Mouse (Mus musculus) small intestine, adult 2 months (tissue): Measurements from ENCODE around the gene Fam131c. TPM values are rescaled to one million over a fixed set of nuclear protein-coding genes. Genes with fewer than 3 reads are reported as not detected.
A peak's percentile ranks its signal among the peaks of the same experiment; 100 is the strongest.

Source experiments
- H3K27ac ChIP-seq: fragments of 200-500 bp; 2 replicates; pipeline ENCODE4 v1.5.1; 2012; ENCODE audit warnings: low read depth, low read length, control low read depth, inconsistent platforms; ENCODE audit not compliant: insufficient read depth
- H3K27me3 ChIP-seq: fragments of 200-500 bp; 2 replicates; pipeline ENCODE4 v1.6.1; 2012; ENCODE audit warnings: mild to moderate bottlenecking, moderate library complexity, low read length, inconsistent platforms; ENCODE audit not compliant: control insufficient read depth, insufficient read depth
- H3K36me3 ChIP-seq: fragments of 200-500 bp; 2 replicates; pipeline ENCODE4 v1.6.1; 2012; ENCODE audit warnings: mild to moderate bottlenecking, low read length, control low read depth, inconsistent platforms; ENCODE audit not compliant: control insufficient read depth, insufficient read depth
- H3K4me1 ChIP-seq: fragments of 200-500 bp; 2 replicates; pipeline ENCODE4 v1.6.1; 2012; ENCODE audit warnings: low read length, inconsistent platforms, mixed read lengths; ENCODE audit not compliant: control insufficient read depth, insufficient read depth, insufficient read length
- H3K4me3 ChIP-seq: fragments of 200-500 bp; 2 replicates; pipeline ENCODE4 v1.5.1; 2012; ENCODE audit warnings: low read depth, mild to moderate bottlenecking, control low read depth, inconsistent platforms, low read length, moderate library complexity
- CTCF ChIP-seq: fragments of 200-500 bp; IDR thresholded peaks from 2 replicates; pipeline ENCODE4 v1.5.1; 2012; ENCODE audit warnings: low read depth, mild to moderate bottlenecking, control low read depth, inconsistent platforms, low read length, moderate library complexity, mixed read lengths; ENCODE audit not compliant: insufficient replicate concordance, insufficient read length; ENCODE audit errors: extremely low read depth
- POLR2A ChIP-seq: fragments of 200-500 bp; IDR thresholded peaks from 2 replicates; pipeline ENCODE4 v1.6.1; 2012; ENCODE audit warnings: low read depth, mild to moderate bottlenecking, control low read depth, inconsistent platforms, low read length, moderate library complexity
- WGBS: fragments of 180-500 bp; shearing (Covaris S2); methylation state at CpG from one replicate; pipeline ENCODE4 v1.1.7; 2018; 5-methylcytosine and 5-hydroxymethylcytosine counted together
- polyA plus RNA-seq: library from polyadenylated mRNA; depleted of rRNA; stranded (reverse); fragments of >200 nt; gene quantifications from 2 replicates; pipeline ENCODE4 v1.2.3, GENCODE M21; 2012; rRNA removed

Gene Fam131c
- polyA plus RNA-seq = 0.77 and 1.8 TPM in 2 replicates

DNA sequence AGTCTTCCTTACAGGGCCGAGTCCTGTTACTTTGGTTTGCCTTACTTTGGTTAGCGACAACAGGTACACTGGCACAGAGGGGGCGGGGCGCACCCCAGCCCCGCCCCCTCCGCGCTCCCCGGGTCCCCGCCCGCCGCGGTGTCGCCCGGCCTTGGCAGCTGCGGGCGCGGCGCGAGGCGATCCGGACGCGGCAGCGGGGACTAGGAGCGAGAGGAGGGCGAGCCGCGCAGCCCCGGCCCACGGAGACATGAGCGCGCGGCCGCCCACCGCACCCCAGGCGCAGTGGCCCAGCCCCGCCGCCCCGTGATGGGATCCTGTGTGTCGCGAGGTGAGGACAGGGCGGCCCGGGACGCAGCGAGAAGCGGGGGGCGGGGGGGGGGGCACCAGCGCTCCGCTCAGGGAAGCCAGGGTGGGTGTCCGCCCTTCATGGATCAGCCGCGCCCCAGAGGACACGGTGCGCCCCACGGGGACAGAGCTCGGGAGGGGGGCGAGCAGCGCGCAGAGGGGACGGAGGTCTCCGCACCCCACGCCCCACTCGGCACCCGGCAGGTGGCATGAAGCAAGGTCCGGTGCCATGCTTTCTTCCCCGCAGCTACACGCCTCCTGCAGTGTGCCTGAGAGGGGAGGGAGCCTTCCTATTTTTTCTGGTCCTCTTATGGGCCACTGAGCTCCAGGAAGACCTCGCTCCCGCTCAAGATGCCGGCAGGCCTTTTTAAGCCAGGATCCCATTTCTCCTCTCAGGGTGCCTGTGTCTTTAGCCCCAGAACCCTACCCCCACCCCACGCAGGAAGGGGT is at the start of gene Fam131c:
Fam131c (plus strand) TSS at position 224 of the 795 bp plus-strand sequence.
- Histone ChIP-seq H3K27me3 (peaks cover 9% of the 10 kb centered on the region), H3K27ac (no peak within 1 kb of the TSS), H3K4me3 (peak within 1 kb of the TSS; percentile 63), H3K4me1 (peaks cover 2% of the 10 kb centered on the region; the same call in 1 of the 2 replicates), H3K36me3 (no peaks in the 10 kb centered on the region)
- TF ChIP-seq POLR2A (no peak), CTCF (no peak)
- WGBS = 2% methylated on average over 69 of the region's 71 CpGs

DNA sequence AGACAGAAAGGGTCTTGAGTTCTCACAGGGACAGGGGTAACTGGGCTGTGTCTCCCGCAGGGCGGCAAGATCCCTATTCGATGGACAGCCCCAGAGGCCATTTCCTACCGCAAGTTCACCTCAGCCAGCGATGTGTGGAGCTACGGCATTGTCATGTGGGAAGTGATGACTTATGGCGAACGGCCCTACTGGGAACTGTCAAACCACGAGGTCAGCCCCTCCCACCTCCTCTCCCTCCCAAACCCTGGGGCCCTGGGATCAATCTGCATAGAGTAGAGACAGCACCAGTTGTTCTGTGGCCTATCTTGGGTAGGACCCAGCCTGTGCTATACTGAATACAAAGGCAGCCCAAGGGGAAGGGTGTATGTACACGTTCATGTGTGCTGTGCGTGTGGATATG is 45.5 kb upstream of the Fam131c start:
- WGBS = 83% methylated on average over 11 of the region's 11 CpGs
- TF ChIP-seq CTCF = no peak
- no peak for TF ChIP-seq POLR2A
- Histone ChIP-seq H3K36me3 (peaks cover 86% of the 10 kb centered on the region), H3K4me1 (peaks cover 11% of the 10 kb centered on the region; the same call in 1 of the 2 replicates), H3K4me3 (no peak overlapping the region), H3K27ac (no peak overlapping the region), H3K27me3 (no peaks in the 10 kb centered on the region)

DNA sequence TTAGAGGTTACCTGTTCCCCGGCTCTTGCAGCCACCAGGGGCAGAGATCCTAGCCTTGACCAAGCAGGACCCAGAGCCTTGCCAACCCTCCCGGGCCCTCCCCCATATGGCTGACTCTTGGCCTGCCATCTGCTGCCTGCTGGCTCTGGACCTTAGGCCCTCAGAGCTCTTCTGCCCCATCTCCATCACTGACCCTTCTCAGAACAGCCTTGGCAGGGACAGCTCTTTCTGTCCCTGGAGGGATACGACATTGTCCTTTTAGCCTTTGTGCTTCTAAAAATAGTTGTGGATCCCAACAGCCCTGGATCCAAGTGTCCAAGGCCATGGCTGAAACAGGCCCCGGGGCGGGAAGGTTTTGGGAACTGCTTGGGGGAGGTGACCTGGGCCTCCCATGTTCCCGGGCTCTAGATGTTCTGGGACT is 43.2 kb upstream of the Fam131c start:
- peaks cover 83% of the 10 kb centered on the region for H3K36me3 ChIP-seq
- TF ChIP-seq POLR2A = no peak
- no peak for TF ChIP-seq CTCF
- H3K27ac ChIP-seq = no peak overlapping the region
- H3K4me3 ChIP-seq = no peak overlapping the region
- H3K27me3 ChIP-seq = no peaks in the 10 kb centered on the region
- WGBS = 82% methylated on average over 6 of the region's 6 CpGs
- H3K4me1 ChIP-seq = peaks cover 13% of the 10 kb centered on the region

GRCm38 (mm10) chr4:141325636-141326035 is 42.4 kb upstream of the Fam131c start:
- Histone ChIP-seq H3K27me3 (no peaks in the 10 kb centered on the region), H3K4me3 (no peak overlapping the region), H3K27ac (no peak overlapping the region), H3K36me3 (peaks cover 80% of the 10 kb centered on the region), H3K4me1 (peaks cover 13% of the 10 kb centered on the region)
- no peak for TF ChIP-seq CTCF
- TF ChIP-seq POLR2A = no peak
- 75% methylated on average over 15 of the region's 15 CpGs for WGBS

DNA sequence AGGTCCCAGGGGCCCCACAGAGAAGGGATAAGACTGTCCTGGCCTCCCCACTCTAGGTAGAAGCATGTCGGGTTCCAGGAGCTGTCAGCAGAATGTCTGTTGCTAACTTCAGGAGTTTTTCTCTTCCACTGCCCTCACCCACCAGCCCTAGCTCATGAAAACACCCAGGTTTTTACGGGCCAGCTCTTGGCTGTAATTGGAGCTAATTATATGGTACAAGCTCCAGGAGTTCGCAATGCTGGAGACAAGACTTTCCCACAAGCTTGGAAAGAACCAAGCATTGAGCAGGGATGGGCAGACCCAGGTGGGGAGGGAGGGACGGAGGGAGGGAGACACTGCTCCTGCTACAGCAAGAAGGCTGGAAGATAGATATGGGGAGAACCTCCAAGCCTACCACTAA is 40.9 kb upstream of the Fam131c start:
- TF ChIP-seq CTCF (no peak), POLR2A (no peak)

GRCm38 (mm10) chr4:141328742-141329141 is 39.3 kb upstream of the Fam131c start:
- peaks cover 52% of the 10 kb centered on the region for H3K36me3 ChIP-seq
- no peaks in the 10 kb centered on the region for H3K27me3 ChIP-seq
- peaks cover 13% of the 10 kb centered on the region for H3K4me1 ChIP-seq
- H3K27ac ChIP-seq = no peak overlapping the region
- no peak overlapping the region for H3K4me3 ChIP-seq
- TF ChIP-seq POLR2A (no peak), CTCF (no peak)
- WGBS = 66% methylated on average over 9 of the region's 9 CpGs

More for the DNA sequence above, 40.9 kb upstream of the Fam131c start:
- Histone ChIP-seq H3K27ac (no peak overlapping the region), H3K4me1 (peaks cover 13% of the 10 kb centered on the region), H3K27me3 (no peaks in the 10 kb centered on the region), H3K36me3 (peaks cover 68% of the 10 kb centered on the region), H3K4me3 (no peak overlapping the region)
- 88% methylated on average over 4 of the region's 4 CpGs for WGBS

DNA sequence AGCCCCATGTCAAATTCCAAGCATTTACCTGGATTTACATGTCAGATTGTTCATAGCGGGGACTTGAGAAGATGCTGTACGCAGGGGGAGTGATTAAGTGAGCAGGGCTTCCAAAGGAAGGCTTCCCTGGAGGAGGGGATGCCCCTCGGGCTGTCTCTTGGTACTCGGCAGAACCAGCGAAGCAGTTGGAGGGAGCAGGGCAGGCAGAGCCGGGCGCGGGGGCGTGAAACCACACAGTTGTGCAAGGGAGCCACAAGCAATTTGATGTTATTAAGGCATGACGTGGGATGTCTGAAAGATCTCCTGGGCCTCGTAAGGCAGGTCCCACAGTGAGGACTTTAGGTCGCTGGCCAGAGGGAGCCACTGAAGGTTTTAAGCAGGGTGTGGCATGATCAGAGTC is 38.1 kb upstream of the Fam131c start:
- peaks cover 13% of the 10 kb centered on the region for H3K4me1 ChIP-seq
- WGBS = 79% methylated on average over 12 of the region's 12 CpGs
- peaks cover 39% of the 10 kb centered on the region for H3K36me3 ChIP-seq
- no peak overlapping the region for H3K4me3 ChIP-seq
- no peak for TF ChIP-seq POLR2A
- no peak for TF ChIP-seq CTCF
- H3K27ac ChIP-seq = no peak overlapping the region
- H3K27me3 ChIP-seq = no peaks in the 10 kb centered on the region
